Comparison of ENCODE assay signal across 8 mouse cellular contexts in genomic region chr10:81326858-81327257, GRCm38 (mm10). TPM values are rescaled to one million over a fixed set of nuclear protein-coding genes. Genes with fewer than 3 reads are reported as not detected.
DNase-seq lines count a peak whose midpoint lies in the region; ATAC-seq and TF ChIP-seq lines count a peak whose summit lies in the region.

No protein-coding gene starts in this region.

- H3K9ac ChIP-seq in neural tube, embryonic 13.5 days, result no peak overlapping the region
- no peak overlapping the region for H3K9ac ChIP-seq in heart, postnatal 0 days (replicated peaks; ENCODE audit: low read depth, low read length)
- H3K9ac ChIP-seq in stomach, embryonic 16.5 days (ENCODE audit: low read length), result no peak overlapping the region

- TF ChIP-seq CTCF in heart, postnatal 0 days (IDR thresholded peaks at IDR 0.05; ENCODE audit: low read depth), result no peak

- peaks cover 53% of the 10 kb centered on the region for H3K36me3 ChIP-seq in neural tube, embryonic 13.5 days
- H3K36me3 ChIP-seq in heart, postnatal 0 days (replicated peaks; ENCODE audit: control insufficient read depth, insufficient read depth, low read length), result peaks cover 51% of the 10 kb centered on the region
- peaks cover 42% of the 10 kb centered on the region for H3K36me3 ChIP-seq in stomach, embryonic 16.5 days (ENCODE audit: control insufficient read depth, insufficient read depth, low read length)

- H3K4me3 ChIP-seq in neural tube, embryonic 13.5 days, result no peak overlapping the region
- no peak overlapping the region for H3K4me3 ChIP-seq in heart, postnatal 0 days (ENCODE audit: low read depth, low read length)
- H3K4me3 ChIP-seq in stomach, embryonic 16.5 days (replicated peaks; ENCODE audit: low read length), result no peak overlapping the region; the same call in 1 of the 2 replicates

- H3K27ac ChIP-seq in neural tube, embryonic 13.5 days (replicated peaks), result peak overlapping the region; percentile 28; the same call in 1 of the 2 replicates
- H3K27ac ChIP-seq in heart, postnatal 0 days (ENCODE audit: low read depth), result peak overlapping the region; percentile 86
- H3K27ac ChIP-seq in stomach, embryonic 16.5 days (ENCODE audit: low read length), result peak overlapping the region; percentile 42; the same call in 1 of the 2 replicates

- peaks cover 5% of the 10 kb centered on the region for H3K27me3 ChIP-seq in neural tube, embryonic 13.5 days
- H3K27me3 ChIP-seq in heart, postnatal 0 days (ENCODE audit: control insufficient read depth, insufficient read depth, low read length), result no peaks in the 10 kb centered on the region
- H3K27me3 ChIP-seq in stomach, embryonic 16.5 days (ENCODE audit: control insufficient read depth, insufficient read depth, low read length), result no peaks in the 10 kb centered on the region

- ATAC-seq in neural tube, embryonic 13.5 days (ENCODE audit: low read depth), result no peak
- ATAC-seq in heart, postnatal 0 days (ENCODE audit: insufficient read depth, low read depth), result peak; percentile 12; the same call in 1 of the 2 replicates
- no peak for ATAC-seq in stomach, embryonic 16.5 days (ENCODE audit: insufficient read depth, low FRiP score)

- H3K9me3 ChIP-seq in neural tube, embryonic 13.5 days, result no peaks in the 10 kb centered on the region
- H3K9me3 ChIP-seq in heart, postnatal 0 days (replicated peaks; ENCODE audit: control insufficient read depth, low read length), result no peaks in the 10 kb centered on the region
- H3K9me3 ChIP-seq in stomach, embryonic 16.5 days (replicated peaks; ENCODE audit: control insufficient read depth, low read length), result no peaks in the 10 kb centered on the region

- DNase-seq in neural tube, embryonic 10.5 days (ENCODE audit: extremely low spot score, low spot score), result no peak
- no peak for DNase-seq in heart, postnatal 0 days (ENCODE audit: low spot score)
- peak; percentile 74 to 81 for DNase-seq in kidney, postnatal 36 days
- no peak for DNase-seq in retina, embryonic 14.5 days (ENCODE audit: low spot score)
- DNase-seq in layer of hippocampus, adult 9-11 months, result no peak
- no peak for DNase-seq in embryo, embryonic 10.5 days (ENCODE audit: low spot score)

- no peak overlapping the region for H3K4me2 ChIP-seq in neural tube, embryonic 13.5 days
- H3K4me2 ChIP-seq in heart, postnatal 0 days (ENCODE audit: low read depth, low read length), result peak overlapping the region; percentile 24; the same call in 1 of the 2 replicates
- no peak overlapping the region for H3K4me2 ChIP-seq in stomach, embryonic 16.5 days (ENCODE audit: low read depth, low read length)

- H3K4me1 ChIP-seq in neural tube, embryonic 13.5 days (replicated peaks), result peaks cover 29% of the 10 kb centered on the region
- peaks cover 35% of the 10 kb centered on the region for H3K4me1 ChIP-seq in heart, postnatal 0 days (ENCODE audit: control insufficient read depth, insufficient read depth)
- H3K4me1 ChIP-seq in stomach, embryonic 16.5 days (ENCODE audit: control insufficient read depth, insufficient read depth, low read length), result peaks cover 28% of the 10 kb centered on the region

- 83% methylated on average over 6 of the region's 6 CpGs for WGBS in neural tube, embryonic 13.5 days
- 48% methylated on average over 6 of the region's 6 CpGs for WGBS in heart, postnatal 0 days
- 71% methylated on average over 6 of the region's 6 CpGs for WGBS in stomach, embryonic 16.5 days

- TF ChIP-seq EP300 in heart, postnatal 0 days (IDR thresholded peaks at IDR 0.05; ENCODE audit: low read depth), result peak; percentile 92

RNA-seq across cellular contexts. Expression of gene Tbxa2r, which starts 1.7 kb away (rescaled TPM):
- polyA plus RNA-seq in neural tube, embryonic 13.5 days (2015; fragmentation: Nextera tagmentation; extraction: Ambion mirVana), result 4.5 and 4.8 TPM in 2 replicates
- 4.7 and 10.5 TPM in 2 replicates for total RNA-seq in heart, postnatal 0 days (2014; rRNA removed; ENCODE audit: low replicate concordance)
- polyA plus RNA-seq in heart, postnatal 0 days (2015; fragmentation: Nextera tagmentation; extraction: Ambion mirVana), result 6.3 and 7.0 TPM in 2 replicates
- 28.1 and 31.5 TPM in 2 replicates for polyA plus RNA-seq in stomach, embryonic 16.5 days (2015; fragmentation: Nextera tagmentation; extraction: Ambion mirVana)

RNA-seq across cellular contexts. Expression of gene Cactin, which starts 6.0 kb away (rescaled TPM):
- polyA plus RNA-seq in neural tube, embryonic 13.5 days (2015; fragmentation: Nextera tagmentation; extraction: Ambion mirVana), result 32.5 and 42.5 TPM in 2 replicates
- total RNA-seq in heart, postnatal 0 days (2014; rRNA removed; ENCODE audit: low replicate concordance), result 14.3 and 14.9 TPM in 2 replicates
- 12.8 and 13.7 TPM in 2 replicates for polyA plus RNA-seq in heart, postnatal 0 days (2015; fragmentation: Nextera tagmentation; extraction: Ambion mirVana)
- polyA plus RNA-seq in stomach, embryonic 16.5 days (2015; fragmentation: Nextera tagmentation; extraction: Ambion mirVana), result 22.4 and 26.7 TPM in 2 replicates

RNA-seq across cellular contexts. Expression of gene Gipc3, which starts 16.2 kb away (rescaled TPM):
- polyA plus RNA-seq in neural tube, embryonic 13.5 days (2015; fragmentation: Nextera tagmentation; extraction: Ambion mirVana), result not detected in 2 replicates
- total RNA-seq in heart, postnatal 0 days (2014; rRNA removed; ENCODE audit: low replicate concordance), result 0.08 and 0.12 TPM in 2 replicates
- polyA plus RNA-seq in heart, postnatal 0 days (2015; fragmentation: Nextera tagmentation; extraction: Ambion mirVana), result 0.16 and 0.21 TPM in 2 replicates
- polyA plus RNA-seq in stomach, embryonic 16.5 days (2015; fragmentation: Nextera tagmentation; extraction: Ambion mirVana), result 0.05 TPM in 1 of 2 replicates, not detected in the other

RNA-seq across cellular contexts. Expression of gene Hmg20b, which starts 23.4 kb away (rescaled TPM):
- 46.5 and 51.5 TPM in 2 replicates for polyA plus RNA-seq in neural tube, embryonic 13.5 days (2015; fragmentation: Nextera tagmentation; extraction: Ambion mirVana)
- 63.9 and 80.7 TPM in 2 replicates for total RNA-seq in heart, postnatal 0 days (2014; rRNA removed; ENCODE audit: low replicate concordance)
- polyA plus RNA-seq in heart, postnatal 0 days (2015; fragmentation: Nextera tagmentation; extraction: Ambion mirVana), result 92.3 and 94.5 TPM in 2 replicates
- 67.7 and 70.2 TPM in 2 replicates for polyA plus RNA-seq in stomach, embryonic 16.5 days (2015; fragmentation: Nextera tagmentation; extraction: Ambion mirVana)

RNA-seq across cellular contexts. Expression of gene Mfsd12, which starts 30.4 kb away (rescaled TPM):
- 16.5 and 17.8 TPM in 2 replicates for polyA plus RNA-seq in neural tube, embryonic 13.5 days (2015; fragmentation: Nextera tagmentation; extraction: Ambion mirVana)
- total RNA-seq in heart, postnatal 0 days (2014; rRNA removed; ENCODE audit: low replicate concordance), result 20.2 and 30.5 TPM in 2 replicates
- 10.3 and 11.4 TPM in 2 replicates for polyA plus RNA-seq in heart, postnatal 0 days (2015; fragmentation: Nextera tagmentation; extraction: Ambion mirVana)
- 7.3 and 8.6 TPM in 2 replicates for polyA plus RNA-seq in stomach, embryonic 16.5 days (2015; fragmentation: Nextera tagmentation; extraction: Ambion mirVana)

Comparison
In these comparisons a context has a peak if more than half of its experiments do, and no peak if none do; other contexts are left out.
1. H3K27ac ChIP-seq: peak in every context shown above with its lines; median percentile 86 in heart, postnatal 0 days; 42 in stomach, embryonic 16.5 days; 28 in neural tube, embryonic 13.5 days.
2. DNase-seq: peak in kidney, postnatal 36 days (2 of 2); none in neural tube, embryonic 10.5 days (single experiment), heart, postnatal 0 days (single experiment), retina, embryonic 14.5 days (single experiment), layer of hippocampus, adult 9-11 months (single experiment) and embryo, embryonic 10.5 days (single experiment).